Mouse (Mus musculus): ENCODE measurements around the gene Anapc7. TPM values are rescaled to one million over a fixed set of nuclear protein-coding genes. Genes with fewer than 3 reads are reported as not detected.

Anapc7 gene
- polyA plus RNA-seq, 2 experiments: 27.6 to 49.8 TPM

GRCm38 (mm10) chr5:122471658-122472057 is 50.2 kb downstream of the Anapc7 start:
- peaks cover 93% of the 10 kb centered on the region for H3K36me3 ChIP-seq (ENCODE audit: control insufficient read depth, insufficient read depth, low read length)
- H3K27ac ChIP-seq (replicated peaks; ENCODE audit: low read depth, low read length): no peak overlapping the region
- ATAC-seq (ENCODE audit: low FRiP score, low read depth) (no peak), DNase-seq (ENCODE audit: low spot score) (no peak)
- WGBS: 77% methylated on average over 5 of the region's 5 CpGs
- H3K9me3 ChIP-seq (ENCODE audit: control insufficient read depth, low read length): no peaks in the 10 kb centered on the region
- no peak for TF ChIP-seq POLR2A (IDR thresholded peaks at IDR 0.05; ENCODE audit: borderline replicate concordance, extremely low read depth, insufficient read depth, insufficient read length)
- H3K27me3 ChIP-seq (ENCODE audit: control insufficient read depth, insufficient read depth, low read length): no peaks in the 10 kb centered on the region
- H3K4me1 ChIP-seq (ENCODE audit: control insufficient read depth, insufficient read depth, low read length): no peaks in the 10 kb centered on the region
- no peak overlapping the region for H3K4me2 ChIP-seq (replicated peaks; ENCODE audit: low read depth, low read length, severe bottlenecking)
- no peak overlapping the region for H3K4me3 ChIP-seq (replicated peaks; ENCODE audit: low read length)
- H3K9ac ChIP-seq (ENCODE audit: low read depth, low read length, severe bottlenecking): no peak overlapping the region

DNA sequence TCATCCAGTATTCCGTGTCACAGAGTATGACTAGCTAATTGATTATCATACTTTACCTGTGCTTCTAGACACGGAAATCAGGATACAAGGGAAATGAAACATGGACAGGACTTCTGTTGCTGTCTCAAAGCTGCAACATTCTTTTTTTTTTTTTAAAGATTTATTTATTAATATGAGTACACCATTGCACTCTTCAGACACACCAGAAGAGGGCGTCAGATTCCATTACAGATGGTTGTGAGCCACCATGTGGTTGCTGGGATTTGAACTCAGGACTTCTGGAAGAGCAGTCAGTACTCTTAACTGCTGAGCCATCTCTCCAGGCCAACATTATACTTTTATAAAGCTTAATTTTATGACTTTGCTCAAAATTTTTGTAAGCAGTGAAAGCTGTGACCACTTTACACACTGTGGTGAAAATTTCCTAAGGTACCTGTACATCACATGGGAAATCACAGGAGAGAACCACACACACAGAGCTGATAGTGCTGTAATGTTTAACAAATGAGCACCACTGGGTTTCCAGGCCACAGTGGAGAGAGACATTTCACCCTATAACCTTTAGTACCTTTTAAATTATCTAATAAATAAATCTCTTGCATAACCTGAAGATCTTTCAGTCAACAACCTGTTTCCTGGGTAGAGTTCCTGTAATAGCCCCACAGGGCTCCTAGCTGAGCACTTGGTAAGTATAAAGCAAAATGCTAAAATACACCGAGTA is 53.3 kb downstream of the Anapc7 start:
- no peak for ATAC-seq (ENCODE audit: low FRiP score, low read depth)
- Histone ChIP-seq H3K4me2 (replicated peaks; ENCODE audit: low read depth, low read length, severe bottlenecking) (no peak overlapping the region), H3K27ac (replicated peaks; ENCODE audit: low read depth, low read length) (no peak overlapping the region), H3K36me3 (ENCODE audit: control insufficient read depth, insufficient read depth, low read length) (peaks cover 86% of the 10 kb centered on the region), H3K4me3 (replicated peaks; ENCODE audit: low read length) (no peak overlapping the region), H3K9me3 (ENCODE audit: control insufficient read depth, low read length) (no peaks in the 10 kb centered on the region), H3K9ac (ENCODE audit: low read depth, low read length, severe bottlenecking) (no peak overlapping the region), H3K4me1 (ENCODE audit: control insufficient read depth, insufficient read depth, low read length) (no peaks in the 10 kb centered on the region), H3K27me3 (ENCODE audit: control insufficient read depth, insufficient read depth, low read length) (no peaks in the 10 kb centered on the region)
- DNase-seq (ENCODE audit: low spot score): no peak
- no peak for TF ChIP-seq POLR2A (IDR thresholded peaks at IDR 0.05; ENCODE audit: borderline replicate concordance, extremely low read depth, insufficient read depth, insufficient read length)
- 73% methylated on average over 4 of the region's 4 CpGs for WGBS

DNA sequence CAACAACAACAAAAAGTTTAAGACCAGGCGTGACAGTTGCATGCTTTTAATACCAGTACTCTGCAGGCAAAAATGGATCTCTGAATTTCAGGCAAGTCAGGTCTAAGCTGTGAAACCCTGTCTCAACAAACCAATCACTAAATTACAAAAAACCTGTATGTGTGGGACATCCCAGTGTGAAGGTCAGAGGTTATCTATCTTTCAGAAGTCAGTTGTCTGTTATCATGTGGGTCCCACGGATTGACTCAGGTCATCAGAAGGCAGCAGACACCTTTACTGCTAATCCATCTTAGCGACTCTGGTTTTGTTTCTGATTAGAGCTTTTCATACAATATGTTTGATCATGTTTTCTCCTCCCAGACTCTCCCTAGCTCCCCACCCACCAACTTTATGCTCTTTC is 54.6 kb downstream of the Anapc7 start:
- Histone ChIP-seq H3K4me2 (replicated peaks; ENCODE audit: low read depth, low read length, severe bottlenecking) (no peak overlapping the region), H3K9me3 (ENCODE audit: control insufficient read depth, low read length) (no peaks in the 10 kb centered on the region), H3K27ac (replicated peaks; ENCODE audit: low read depth, low read length) (no peak overlapping the region), H3K27me3 (ENCODE audit: control insufficient read depth, insufficient read depth, low read length) (no peaks in the 10 kb centered on the region), H3K9ac (ENCODE audit: low read depth, low read length, severe bottlenecking) (no peak overlapping the region), H3K4me1 (ENCODE audit: control insufficient read depth, insufficient read depth, low read length) (0 out of 2 replicates have a peak, but pooled peaks cover 3% of the 10 kb centered on the region), H3K36me3 (ENCODE audit: control insufficient read depth, insufficient read depth, low read length) (peaks cover 84% of the 10 kb centered on the region), H3K4me3 (replicated peaks; ENCODE audit: low read length) (no peak overlapping the region)
- DNase-seq (ENCODE audit: low spot score): no peak
- ATAC-seq (ENCODE audit: low FRiP score, low read depth): no peak
- 74% methylated on average over 3 of the region's 3 CpGs for WGBS
- no peak for TF ChIP-seq POLR2A (IDR thresholded peaks at IDR 0.05; ENCODE audit: borderline replicate concordance, extremely low read depth, insufficient read depth, insufficient read length)

GRCm38 (mm10) chr5:122477492-122477891 is 56.0 kb downstream of the Anapc7 start:
- H3K4me1 ChIP-seq (ENCODE audit: control insufficient read depth, insufficient read depth, low read length): 0 out of 2 replicates have a peak, but pooled peaks cover 4% of the 10 kb centered on the region
- WGBS: 88% methylated on average over 3 of the region's 3 CpGs
- H3K9ac ChIP-seq (ENCODE audit: low read depth, low read length, severe bottlenecking): no peak overlapping the region
- peaks cover 82% of the 10 kb centered on the region for H3K36me3 ChIP-seq (ENCODE audit: control insufficient read depth, insufficient read depth, low read length)
- H3K4me2 ChIP-seq (replicated peaks; ENCODE audit: low read depth, low read length, severe bottlenecking): no peak overlapping the region
- DNase-seq (ENCODE audit: low spot score) (no peak), ATAC-seq (ENCODE audit: low FRiP score, low read depth) (no peak)
- H3K4me3 ChIP-seq (replicated peaks; ENCODE audit: low read length): no peak overlapping the region
- no peak for TF ChIP-seq POLR2A (IDR thresholded peaks at IDR 0.05; ENCODE audit: borderline replicate concordance, extremely low read depth, insufficient read depth, insufficient read length)
- no peak overlapping the region for H3K27ac ChIP-seq (replicated peaks; ENCODE audit: low read depth, low read length)
- H3K9me3 ChIP-seq (ENCODE audit: control insufficient read depth, low read length): no peaks in the 10 kb centered on the region
- H3K27me3 ChIP-seq (ENCODE audit: control insufficient read depth, insufficient read depth, low read length): no peaks in the 10 kb centered on the region

DNA sequence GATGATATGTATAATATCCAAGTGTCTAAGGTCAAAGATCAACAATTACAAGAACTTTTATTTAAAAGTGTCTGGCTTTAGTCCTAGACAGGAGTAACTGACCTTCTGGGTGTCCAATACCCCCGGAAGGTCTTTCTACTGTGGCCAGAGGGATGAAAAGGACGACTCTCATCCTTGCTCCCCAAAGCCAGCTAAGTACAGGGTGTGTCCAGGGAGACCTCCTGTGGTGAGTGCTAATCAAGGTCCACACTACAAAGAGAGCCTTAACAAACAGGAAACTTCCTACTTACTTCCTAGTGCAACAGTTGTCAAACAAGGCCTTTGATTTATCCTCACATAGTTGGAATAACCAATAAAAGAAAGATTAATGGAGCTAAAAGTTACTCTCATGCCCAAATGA is 57.6 kb downstream of the Anapc7 start:
- H3K9me3 ChIP-seq (ENCODE audit: control insufficient read depth, low read length): no peaks in the 10 kb centered on the region
- WGBS: 59% methylated on average over 2 of the region's 2 CpGs
- peaks cover 83% of the 10 kb centered on the region for H3K36me3 ChIP-seq (ENCODE audit: control insufficient read depth, insufficient read depth, low read length)
- TF ChIP-seq POLR2A (IDR thresholded peaks at IDR 0.05; ENCODE audit: borderline replicate concordance, extremely low read depth, insufficient read depth, insufficient read length): no peak
- H3K9ac ChIP-seq (ENCODE audit: low read depth, low read length, severe bottlenecking): no peak overlapping the region
- H3K4me2 ChIP-seq (replicated peaks; ENCODE audit: low read depth, low read length, severe bottlenecking): no peak overlapping the region
- DNase-seq (ENCODE audit: low spot score) (no peak), ATAC-seq (ENCODE audit: low FRiP score, low read depth) (no peak)
- H3K4me1 ChIP-seq (ENCODE audit: control insufficient read depth, insufficient read depth, low read length): 0 out of 2 replicates have a peak, but pooled peaks cover 4% of the 10 kb centered on the region
- no peak overlapping the region for H3K4me3 ChIP-seq (replicated peaks; ENCODE audit: low read length)
- H3K27ac ChIP-seq (replicated peaks; ENCODE audit: low read depth, low read length): no peak overlapping the region
- H3K27me3 ChIP-seq (ENCODE audit: control insufficient read depth, insufficient read depth, low read length): no peaks in the 10 kb centered on the region
